Mouse (Mus musculus) limb, embryonic 10.5 days (tissue): Measurements from ENCODE around the gene Eif2s2. TPM values are rescaled to one million over a fixed set of nuclear protein-coding genes. Genes with fewer than 3 reads are reported as not detected.
"Not testable (repeated sequence)": the region's sequence is repeated elsewhere in the genome, so short reads cannot be mapped to it uniquely, and the experiment has no call there.

Experiments used
- DNase-seq: peaks from one replicate; pipeline ENCODE4 v3.0.0-alpha.2; 2017; ENCODE audit warnings: low spot score
- H3K27ac ChIP-seq: fragments of 300-500 bp; sonication (generic); 2 replicates; pipeline ENCODE4 v1.5.1; 2016; ENCODE audit warnings: mild to moderate bottlenecking
- H3K27me3 ChIP-seq: fragments of 300-500 bp; sonication (generic); 2 replicates; pipeline ENCODE4 v1.6.1; 2016; ENCODE audit warnings: low read depth, mild to moderate bottlenecking; ENCODE audit not compliant: poor library complexity, severe bottlenecking
- H3K36me3 ChIP-seq: fragments of 300-500 bp; sonication (generic); 2 replicates; pipeline ENCODE4 v1.6.1; 2016; ENCODE audit warnings: mild to moderate bottlenecking, moderate library complexity
- H3K4me1 ChIP-seq: fragments of 300-500 bp; sonication (generic); 2 replicates; pipeline ENCODE4 v1.6.1; 2016
- H3K4me3 ChIP-seq: fragments of 300-500 bp; sonication (generic); 2 replicates; pipeline ENCODE4 v1.5.1; 2016; ENCODE audit warnings: mild to moderate bottlenecking, moderate library complexity
- H3K9me3 ChIP-seq: fragments of 300-500 bp; sonication (generic); replicated peaks from 2 replicates; pipeline ENCODE4 v1.6.1; 2016; ENCODE audit warnings: mild to moderate bottlenecking
- WGBS: fragments of 180-500 bp; shearing (Covaris S2); methylation state at CpG from one replicate; pipeline ENCODE4 v1.1.7; 2016; 5-methylcytosine and 5-hydroxymethylcytosine counted together
- polyA plus RNA-seq: library from polyadenylated mRNA; unstranded; fragments of >200 nt; fragmentation: Nextera tagmentation; extraction: Ambion mirVana; gene quantifications from 2 replicates; pipeline ENCODE4 v1.2.1, GENCODE M21; 2016

The Eif2s2 gene
- polyA plus RNA-seq: 122 and 137 TPM in 2 replicates

DNA sequence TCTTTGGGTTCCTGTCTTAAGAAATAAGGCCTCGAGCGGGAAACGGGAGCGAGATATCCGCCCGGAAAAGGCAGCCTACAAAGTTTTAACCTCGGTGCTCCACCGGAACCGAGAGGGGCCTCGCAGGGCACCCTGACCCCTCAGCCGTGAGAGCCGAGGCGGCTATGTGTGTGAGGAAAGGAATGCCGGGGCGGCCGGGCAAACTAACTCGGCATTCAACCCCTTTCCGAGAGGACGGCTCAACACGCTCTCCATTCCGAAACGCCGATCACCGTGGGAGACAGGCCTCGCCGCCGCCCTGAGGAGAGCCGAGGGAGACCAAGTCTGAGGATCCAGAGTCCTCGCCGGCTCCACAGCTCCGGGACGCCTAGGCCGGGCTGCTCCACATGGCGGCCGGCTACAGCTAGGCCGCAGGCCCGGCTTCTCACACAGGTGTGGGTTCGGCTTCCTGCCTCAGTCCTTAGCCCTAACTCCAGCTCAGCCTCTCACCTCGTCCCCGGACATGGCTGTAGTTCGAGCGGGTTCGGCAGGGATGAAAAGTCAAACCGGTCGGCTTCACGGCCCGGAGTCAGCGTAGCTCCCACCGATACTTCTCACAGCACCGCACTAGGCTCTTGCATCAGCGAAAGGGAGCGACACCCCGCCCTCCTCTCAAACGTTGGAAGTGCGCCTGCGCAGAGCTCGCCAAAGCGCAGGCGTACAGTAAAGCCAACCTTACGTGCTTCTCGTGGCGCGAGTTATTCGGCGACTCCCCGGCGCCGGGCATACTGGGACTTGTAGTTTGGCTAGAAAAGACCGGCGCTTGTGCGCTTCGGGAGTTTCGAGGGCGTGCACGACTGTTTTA lies at the start of gene Eif2s2:
Gene Eif2s2 (minus strand): TSS at position 735 of the 844 bp plus-strand sequence.
- Histone ChIP-seq H3K27ac (peak within 1 kb of the TSS; percentile 92), H3K4me3 (peak within 1 kb of the TSS; percentile 92), H3K4me1 (peaks cover 18% of the 10 kb centered on the region), H3K9me3 (no peaks in the 10 kb centered on the region), H3K36me3 (peaks cover 22% of the 10 kb centered on the region), H3K27me3 (no peaks in the 10 kb centered on the region)
- peak; percentile 95 for DNase-seq
- WGBS: under 1% methylated on average over 75 of the region's 75 CpGs

DNA sequence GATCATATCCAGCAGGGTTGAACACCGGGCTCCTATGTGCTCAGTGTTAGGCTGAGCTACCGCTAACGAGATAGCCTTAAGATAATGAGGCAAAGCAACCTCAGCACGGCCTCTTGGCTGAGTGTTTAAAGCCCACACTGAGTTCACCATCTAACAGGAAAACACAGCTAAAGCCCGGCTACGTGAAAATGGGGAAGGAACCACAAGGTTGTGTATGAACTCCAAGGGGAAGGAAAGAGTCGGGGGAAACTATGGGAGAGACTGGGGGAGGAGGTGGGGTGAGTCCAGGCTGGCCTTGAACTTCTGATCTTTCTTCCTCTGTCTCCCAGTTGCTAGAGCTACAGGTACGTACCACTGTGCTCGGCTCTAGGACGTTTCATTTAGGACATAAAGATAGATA lies 49.2 kb upstream of the Eif2s2 start:
- WGBS: 49% methylated on average over 10 of the region's 10 CpGs
- Histone ChIP-seq H3K27ac (peak overlapping the region; percentile 78), H3K4me3 (no peak overlapping the region), H3K4me1 (peaks cover 28% of the 10 kb centered on the region), H3K9me3 (no peaks in the 10 kb centered on the region), H3K36me3 (no peaks in the 10 kb centered on the region), H3K27me3 (no peaks in the 10 kb centered on the region)
- DNase-seq: no peak

DNA sequence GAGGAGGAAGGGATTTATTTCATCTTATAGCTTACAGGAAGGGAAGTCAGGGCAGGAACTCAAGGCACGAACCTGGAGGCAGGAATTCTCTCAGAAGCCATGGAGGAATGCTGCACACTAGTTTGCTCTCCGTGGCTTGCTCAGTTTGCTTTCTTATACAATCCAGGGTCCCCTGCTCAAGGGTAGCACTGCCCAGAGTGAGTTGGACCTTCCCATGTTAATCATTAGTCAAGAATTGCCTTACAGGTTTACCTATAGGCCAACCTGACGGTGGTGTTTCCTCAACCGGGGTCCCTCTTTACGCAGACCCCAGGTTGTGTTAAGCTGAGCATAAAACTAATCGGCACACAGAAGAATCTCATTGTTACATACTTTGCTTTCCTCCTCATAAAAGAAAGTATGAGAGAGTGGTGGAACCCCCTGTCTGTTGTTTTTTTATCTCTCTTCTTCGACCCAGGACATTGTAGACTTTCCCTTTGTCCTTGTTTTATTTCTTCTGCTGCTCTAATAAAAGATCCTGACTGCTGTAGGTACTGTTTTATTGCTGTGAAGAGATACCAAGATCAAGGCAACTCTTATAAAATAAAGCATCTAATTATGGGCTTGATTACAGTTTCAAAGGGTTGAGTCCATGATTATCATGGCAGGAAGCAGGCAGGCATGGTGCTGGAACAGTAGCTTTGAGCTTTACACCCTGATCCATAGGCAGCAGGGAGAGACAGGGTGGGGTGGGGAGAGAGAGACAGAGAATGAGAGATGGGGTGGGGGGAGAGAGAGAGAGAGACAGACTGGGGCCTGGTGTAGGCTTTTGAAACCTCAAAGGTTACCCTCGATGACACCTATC lies 45.0 kb upstream of the Eif2s2 start:
- H3K36me3 ChIP-seq: no peaks in the 10 kb centered on the region
- H3K9me3 ChIP-seq: no peaks in the 10 kb centered on the region
- no peak overlapping the region for H3K4me3 ChIP-seq
- whole genome bisulfite sequencing: 88% methylated on average over 8 of the region's 8 CpGs
- no peaks in the 10 kb centered on the region for H3K27me3 ChIP-seq
- no peak for DNase-seq
- H3K4me1 ChIP-seq: peaks cover 52% of the 10 kb centered on the region
- H3K27ac ChIP-seq: no peak overlapping the region

GRCm38 (mm10) chr2:154936536-154937155 lies 43.9 kb upstream of the Eif2s2 start:
- H3K27me3 ChIP-seq: no peaks in the 10 kb centered on the region
- no peak overlapping the region for H3K4me3 ChIP-seq
- no peaks in the 10 kb centered on the region for H3K36me3 ChIP-seq
- DNase-seq: no peak
- peaks cover 47% of the 10 kb centered on the region for H3K4me1 ChIP-seq
- WGBS: 85% methylated on average over 11 of the region's 11 CpGs
- no peak overlapping the region for H3K27ac ChIP-seq
- no peaks in the 10 kb centered on the region for H3K9me3 ChIP-seq

DNA sequence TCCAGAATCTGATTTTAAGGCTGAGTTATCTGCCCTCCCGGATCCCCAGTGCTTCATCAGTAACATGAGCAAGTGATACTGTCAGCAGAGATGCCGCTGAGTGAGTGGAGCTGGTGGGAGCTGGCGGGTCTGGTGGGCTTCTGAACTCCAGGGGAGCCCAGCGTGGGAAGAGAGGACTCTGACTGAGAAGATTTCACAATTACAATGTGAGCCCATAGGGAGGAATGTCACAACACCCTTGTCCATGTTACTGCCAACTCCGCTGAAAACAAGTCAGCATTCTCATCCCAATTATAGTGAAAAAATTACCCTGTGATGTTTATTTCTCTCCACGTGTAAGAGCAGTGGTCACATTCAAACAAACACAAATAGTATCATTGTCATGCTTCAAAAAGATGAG lies 43.4 kb upstream of the Eif2s2 start:
- H3K4me1 ChIP-seq: peaks cover 47% of the 10 kb centered on the region
- peak overlapping the region; percentile 37 for H3K27ac ChIP-seq
- H3K27me3 ChIP-seq: no peaks in the 10 kb centered on the region
- H3K9me3 ChIP-seq: no peaks in the 10 kb centered on the region
- no peaks in the 10 kb centered on the region for H3K36me3 ChIP-seq
- no peak overlapping the region for H3K4me3 ChIP-seq
- 79% methylated on average over 6 of the region's 6 CpGs for WGBS
- no peak for DNase-seq

- H3K9me3 ChIP-seq: no peaks in the 10 kb centered on the region
- H3K36me3 ChIP-seq: no peaks in the 10 kb centered on the region
- DNase-seq: no peak
- WGBS: 75% methylated on average over 4 of the region's 4 CpGs
- H3K27ac ChIP-seq: peak overlapping the region; percentile 61; the same call in 1 of the 2 replicates
- no peaks in the 10 kb centered on the region for H3K27me3 ChIP-seq
- H3K4me1 ChIP-seq: peaks cover 50% of the 10 kb centered on the region
- no peak overlapping the region for H3K4me3 ChIP-seq
Measured at GRCm38 (mm10) chr2:154933884-154934283, 41.1 kb upstream of the Eif2s2 start.

DNA sequence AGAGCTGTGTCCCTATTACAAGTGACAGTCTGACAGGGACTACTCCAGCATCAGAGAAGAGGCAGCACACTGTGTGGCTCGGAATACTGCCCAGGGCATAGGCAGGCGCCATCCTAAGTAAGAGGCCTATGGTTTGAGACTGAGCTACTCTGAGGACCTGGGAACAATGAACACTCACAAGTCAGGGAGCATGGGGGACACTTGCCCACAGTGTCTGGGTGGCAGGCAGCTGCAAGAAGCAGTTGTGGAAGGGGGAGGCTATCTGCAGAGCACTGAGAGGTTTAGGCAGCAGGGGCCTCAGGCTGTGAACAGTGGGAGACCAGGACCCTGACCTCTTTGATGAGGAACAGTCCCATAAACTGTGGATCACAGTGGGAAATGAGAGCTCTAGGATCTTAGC lies 35.6 kb upstream of the Eif2s2 start:
- H3K27ac ChIP-seq: peak overlapping the region; percentile 84
- WGBS: 34% methylated on average over 2 of the region's 2 CpGs
- H3K36me3 ChIP-seq: no peaks in the 10 kb centered on the region
- no peaks in the 10 kb centered on the region for H3K9me3 ChIP-seq
- peaks cover 50% of the 10 kb centered on the region for H3K4me1 ChIP-seq
- DNase-seq: no peak
- H3K27me3 ChIP-seq: no peaks in the 10 kb centered on the region
- H3K4me3 ChIP-seq: no peak overlapping the region

GRCm38 (mm10) chr2:154926843-154927242 lies 34.1 kb upstream of the Eif2s2 start:
- peaks cover 44% of the 10 kb centered on the region for H3K4me1 ChIP-seq
- H3K27ac ChIP-seq: no peak overlapping the region; the same call in 1 of the 2 replicates
- no peaks in the 10 kb centered on the region for H3K27me3 ChIP-seq
- no peak for DNase-seq
- H3K4me3 ChIP-seq: no peak overlapping the region
- no peaks in the 10 kb centered on the region for H3K9me3 ChIP-seq
- H3K36me3 ChIP-seq: no peaks in the 10 kb centered on the region
- WGBS: 34% methylated on average over 6 of the region's 6 CpGs

GRCm38 (mm10) chr2:154925411-154926031 lies 32.8 kb upstream of the Eif2s2 start:
- Histone ChIP-seq H3K9me3 (no peaks in the 10 kb centered on the region), H3K27ac (peak overlapping the region; percentile 78), H3K27me3 (no peaks in the 10 kb centered on the region), H3K36me3 (no peaks in the 10 kb centered on the region), H3K4me3 (no peak overlapping the region), H3K4me1 (peaks cover 39% of the 10 kb centered on the region)
- 65% methylated on average over 7 of the region's 7 CpGs for WGBS
- DNase-seq: no peak

GRCm38 (mm10) chr2:154922134-154922533 lies 29.4 kb upstream of the Eif2s2 start:
- peaks cover 33% of the 10 kb centered on the region for H3K4me1 ChIP-seq
- H3K4me3 ChIP-seq, DNase-seq, H3K9me3 ChIP-seq, H3K27ac ChIP-seq, H3K36me3 ChIP-seq, H3K27me3 ChIP-seq: not testable (repeated sequence)
- WGBS: no CpG with 5 or more reads among the region's 4 CpGs

- 77% methylated on average over 7 of the region's 7 CpGs for WGBS
- Histone ChIP-seq H3K27ac (no peak overlapping the region), H3K4me1 (peaks cover 41% of the 10 kb centered on the region), H3K36me3 (no peaks in the 10 kb centered on the region), H3K4me3 (no peak overlapping the region), H3K27me3 (no peaks in the 10 kb centered on the region), H3K9me3 (no peaks in the 10 kb centered on the region)
- DNase-seq: no peak
Measured at GRCm38 (mm10) chr2:154920896-154921295, 28.2 kb upstream of the Eif2s2 start.

DNA sequence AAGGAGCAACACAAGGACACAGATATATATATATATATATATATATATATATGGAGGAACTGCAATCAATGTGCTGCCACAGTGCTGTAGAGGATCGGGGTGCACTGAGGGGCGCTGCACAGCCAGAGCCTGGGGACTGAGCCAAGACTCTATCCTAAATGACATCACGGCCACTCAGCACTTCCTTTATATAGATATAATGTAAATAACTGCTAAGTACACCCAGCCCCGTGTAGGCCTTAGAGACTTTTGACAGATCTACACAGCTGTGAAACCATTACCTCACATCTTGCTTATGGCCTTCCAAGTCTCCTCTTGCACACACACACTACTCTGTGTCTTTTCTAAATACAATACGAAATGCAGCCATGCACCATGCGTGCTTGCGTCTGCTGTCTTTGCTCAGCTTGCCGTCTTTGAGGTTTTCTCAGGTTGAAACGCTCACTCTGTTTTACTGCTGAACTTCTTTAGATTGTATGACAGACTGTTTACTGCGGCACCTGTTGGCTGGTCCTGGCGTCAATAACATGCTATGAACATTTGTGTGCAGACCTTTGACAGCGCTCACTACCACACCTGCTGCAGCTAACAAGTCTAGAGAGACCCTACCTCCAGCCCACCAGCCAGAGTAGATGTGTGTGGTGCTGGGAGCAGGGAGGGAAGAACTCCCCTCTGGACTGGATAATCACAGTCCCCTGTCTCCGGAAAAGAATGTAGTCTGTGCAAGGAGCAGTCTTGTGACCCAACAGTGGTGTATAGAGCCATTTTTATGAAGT lies 25.3 kb upstream of the Eif2s2 start:
- Histone ChIP-seq H3K36me3 (no peaks in the 10 kb centered on the region), H3K4me1 (peaks cover 32% of the 10 kb centered on the region), H3K27me3 (no peaks in the 10 kb centered on the region), H3K27ac (peak overlapping the region; percentile 53; the same call in 1 of the 2 replicates), H3K9me3 (no peaks in the 10 kb centered on the region), H3K4me3 (no peak overlapping the region)
- no peak for DNase-seq
- WGBS: 80% methylated on average over 13 of the region's 13 CpGs
